Mouse (Mus musculus) hindbrain, embryonic 16.5 days (tissue): ENCODE measurements around the gene Nrxn3. TPM values are rescaled to one million over a fixed set of nuclear protein-coding genes. Genes with fewer than 3 reads are reported as not detected.

ENCODE experiments used
- ATAC-seq: fragments of 200-750 bp; cut with Nextera tagmentation; 2 replicates; pipeline ENCODE4 v1.8.0; 2017; ENCODE audit warnings: moderate TSS enrichment, moderate library complexity
- H3K27ac ChIP-seq: fragments of 300-500 bp; sonication (generic); 2 replicates; pipeline ENCODE4 v1.5.1; 2014; ENCODE audit warnings: low read depth, mild to moderate bottlenecking, control low read depth, low read length, moderate library complexity
- H3K27me3 ChIP-seq: fragments of 300-500 bp; sonication (generic); replicated peaks from 2 replicates; pipeline ENCODE4 v1.6.1; 2014; ENCODE audit warnings: low read length; ENCODE audit not compliant: control insufficient read depth, insufficient read depth
- H3K36me3 ChIP-seq: fragments of 300-500 bp; sonication (generic); 2 replicates; pipeline ENCODE4 v1.6.1; 2014; ENCODE audit warnings: mild to moderate bottlenecking, low read length, moderate library complexity, mixed read lengths; ENCODE audit not compliant: control insufficient read depth, insufficient read depth
- H3K4me1 ChIP-seq: fragments of 300-500 bp; sonication (generic); 2 replicates; pipeline ENCODE4 v1.6.1; 2014; ENCODE audit warnings: low read depth, low read length; ENCODE audit not compliant: control insufficient read depth, insufficient read depth
- H3K4me2 ChIP-seq: fragments of 300-500 bp; sonication (generic); 2 replicates; pipeline ENCODE4 v1.6.1; 2014; ENCODE audit warnings: mild to moderate bottlenecking, low read length, control low read depth, moderate library complexity
- H3K4me3 ChIP-seq: fragments of 300-500 bp; sonication (generic); 2 replicates; pipeline ENCODE4 v1.5.1; 2014; ENCODE audit warnings: mild to moderate bottlenecking, low read length, control low read depth, moderate library complexity
- H3K9ac ChIP-seq: fragments of 300-500 bp; sonication (generic); 2 replicates; pipeline ENCODE4 v1.6.1; 2014; ENCODE audit warnings: low read depth, mild to moderate bottlenecking, control low read depth, low read length, moderate library complexity
- H3K9me3 ChIP-seq: fragments of 300-500 bp; sonication (generic); 2 replicates; pipeline ENCODE4 v1.6.1; 2014; ENCODE audit warnings: mild to moderate bottlenecking, low read length, moderate library complexity; ENCODE audit not compliant: control insufficient read depth
- WGBS: fragments of 180-500 bp; shearing (Covaris S2); extraction: QIAGEN DNeasy Blood & Tissue Kit; methylation state at CpG from one replicate; pipeline ENCODE4 v1.1.7; 2014; 5-methylcytosine and 5-hydroxymethylcytosine counted together
- polyA plus RNA-seq: library from polyadenylated mRNA; unstranded; fragments of >200 nt; fragmentation: Nextera tagmentation; extraction: Ambion mirVana; gene quantifications from 2 replicates; pipeline ENCODE4 v1.2.1, GENCODE M21; 2015

Gene Nrxn3
- polyA plus RNA-seq, 1 experiment from 2014 or later: 99.6 TPM

DNA sequence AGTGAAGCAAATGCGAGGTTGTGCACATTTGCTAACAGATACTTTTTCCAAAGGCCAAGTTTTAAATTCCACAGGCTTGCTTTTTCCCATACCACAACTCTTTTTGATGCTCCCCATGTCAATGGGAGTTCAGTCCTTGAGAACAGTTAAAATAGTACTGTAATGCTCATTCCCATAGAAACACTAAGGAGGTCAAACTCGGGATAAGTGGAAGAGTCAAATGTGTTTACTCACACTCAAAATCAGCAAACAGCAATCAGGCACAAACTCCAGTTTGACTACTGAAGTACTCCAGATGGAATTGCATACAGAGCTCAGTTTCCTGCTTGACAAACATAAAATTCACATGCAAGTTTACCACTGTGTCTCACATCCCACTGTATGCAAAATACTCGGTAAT lies 1458.9 kb downstream of the Nrxn3 start:
- Histone ChIP-seq H3K27ac (no peak overlapping the region), H3K9ac (no peak overlapping the region), H3K36me3 (no peaks in the 10 kb centered on the region), H3K4me2 (no peak overlapping the region), H3K4me1 (no peaks in the 10 kb centered on the region), H3K4me3 (no peak overlapping the region), H3K27me3 (no peaks in the 10 kb centered on the region), H3K9me3 (no peaks in the 10 kb centered on the region)
- 92% methylated on average over 3 of the region's 3 CpGs for WGBS
- ATAC-seq: no peak

DNA sequence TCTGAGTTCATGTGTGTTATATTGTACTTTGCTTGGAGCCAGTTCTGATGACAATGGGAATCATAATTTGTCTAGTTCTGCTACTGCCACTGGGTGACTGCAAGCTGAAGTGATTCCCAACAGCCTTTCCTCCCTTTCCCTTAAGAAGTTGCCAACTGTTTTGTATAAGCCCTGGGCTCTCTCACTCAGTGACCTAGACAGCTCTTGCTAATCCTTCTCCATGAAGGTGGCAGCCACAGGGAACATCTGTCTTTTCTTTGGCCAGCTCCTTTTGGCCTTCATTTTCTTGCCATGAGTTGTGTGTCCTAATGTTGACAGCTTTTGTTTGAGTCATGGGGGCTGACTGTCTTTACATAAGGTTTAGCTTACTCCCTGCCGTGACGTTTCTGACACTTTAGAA lies 1460.3 kb downstream of the Nrxn3 start:
- H3K9ac ChIP-seq: no peak overlapping the region
- no peaks in the 10 kb centered on the region for H3K4me1 ChIP-seq
- ATAC-seq: no peak
- no peaks in the 10 kb centered on the region for H3K36me3 ChIP-seq
- H3K27me3 ChIP-seq: no peaks in the 10 kb centered on the region
- WGBS: 71% methylated on average over 2 of the region's 2 CpGs
- no peak overlapping the region for H3K4me3 ChIP-seq
- H3K27ac ChIP-seq: no peak overlapping the region
- H3K9me3 ChIP-seq: no peaks in the 10 kb centered on the region
- H3K4me2 ChIP-seq: no peak overlapping the region

DNA sequence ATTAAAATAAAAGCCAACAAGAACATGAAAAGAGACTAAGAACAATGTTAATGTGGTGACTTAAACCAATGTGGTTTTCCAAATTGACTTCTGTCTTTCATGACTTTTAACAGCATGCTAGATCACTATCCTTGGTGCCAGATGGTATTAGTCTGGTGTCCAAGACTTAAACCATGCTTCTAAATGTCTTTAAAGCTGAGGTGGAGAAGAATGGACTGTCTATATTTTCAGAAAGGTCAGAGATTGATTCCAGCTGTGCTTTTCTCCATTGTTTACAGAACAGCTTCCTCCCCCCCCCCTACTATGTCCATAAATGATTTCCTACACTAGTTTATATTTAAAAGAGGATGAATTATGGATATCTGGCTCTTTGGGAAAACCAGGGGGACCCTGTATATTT lies 1473.5 kb downstream of the Nrxn3 start:
- no peaks in the 10 kb centered on the region for H3K9me3 ChIP-seq
- no peak overlapping the region for H3K4me2 ChIP-seq
- no peaks in the 10 kb centered on the region for H3K36me3 ChIP-seq
- no peak for ATAC-seq
- H3K4me3 ChIP-seq: no peak overlapping the region
- no peak overlapping the region for H3K9ac ChIP-seq
- no peaks in the 10 kb centered on the region for H3K27me3 ChIP-seq
- no peaks in the 10 kb centered on the region for H3K4me1 ChIP-seq
- H3K27ac ChIP-seq: no peak overlapping the region

DNA sequence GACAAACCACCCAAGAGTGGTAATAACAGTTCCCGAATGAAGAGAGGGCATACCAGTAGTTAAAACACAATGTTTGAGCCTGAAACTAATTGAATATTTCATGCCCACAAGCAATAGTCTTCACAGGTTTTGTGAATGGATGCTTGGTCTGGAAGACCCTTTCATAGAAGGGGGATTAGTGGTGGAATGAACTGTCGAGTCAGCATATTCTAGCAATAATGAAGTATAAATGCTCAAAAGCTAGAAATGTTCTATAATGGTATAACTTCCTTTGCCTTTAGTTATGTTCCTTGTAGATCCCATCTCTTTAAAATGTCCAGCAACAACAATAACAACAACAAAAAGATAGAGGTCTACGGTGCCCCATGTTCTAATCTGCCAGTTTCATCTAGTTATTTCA lies 1475.3 kb downstream of the Nrxn3 start:
- Histone ChIP-seq H3K4me1 (no peaks in the 10 kb centered on the region), H3K27ac (no peak overlapping the region), H3K4me2 (no peak overlapping the region), H3K36me3 (no peaks in the 10 kb centered on the region), H3K9ac (no peak overlapping the region), H3K27me3 (no peaks in the 10 kb centered on the region), H3K4me3 (no peak overlapping the region), H3K9me3 (no peaks in the 10 kb centered on the region)
- 81% methylated on average over 3 of the region's 3 CpGs for WGBS
- no peak for ATAC-seq

DNA sequence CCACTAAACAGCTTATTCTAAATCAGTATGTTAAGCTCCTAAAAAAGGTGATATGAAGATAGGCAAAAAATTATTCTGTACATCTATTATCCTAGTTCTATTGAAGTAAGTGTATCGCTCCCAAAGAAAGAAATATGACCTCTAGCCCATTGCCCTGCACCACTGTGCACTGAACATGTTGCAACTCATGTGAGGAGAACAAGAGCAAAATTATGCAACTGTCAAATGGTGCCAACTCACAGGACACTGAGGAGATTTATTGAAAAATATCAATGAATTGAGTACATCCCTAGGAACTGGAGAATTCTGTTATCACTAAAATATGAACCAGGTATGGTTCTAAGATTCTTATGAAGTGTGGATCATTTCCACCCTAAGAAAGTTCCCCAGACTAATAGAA lies 1479.8 kb downstream of the Nrxn3 start:
- Histone ChIP-seq H3K4me1 (no peaks in the 10 kb centered on the region), H3K27me3 (no peaks in the 10 kb centered on the region), H3K4me3 (no peak overlapping the region), H3K4me2 (no peak overlapping the region), H3K27ac (no peak overlapping the region), H3K36me3 (no peaks in the 10 kb centered on the region), H3K9me3 (no peaks in the 10 kb centered on the region), H3K9ac (no peak overlapping the region)
- WGBS: 89% methylated on average over 1 of the region's 1 CpGs
- ATAC-seq: no peak

DNA sequence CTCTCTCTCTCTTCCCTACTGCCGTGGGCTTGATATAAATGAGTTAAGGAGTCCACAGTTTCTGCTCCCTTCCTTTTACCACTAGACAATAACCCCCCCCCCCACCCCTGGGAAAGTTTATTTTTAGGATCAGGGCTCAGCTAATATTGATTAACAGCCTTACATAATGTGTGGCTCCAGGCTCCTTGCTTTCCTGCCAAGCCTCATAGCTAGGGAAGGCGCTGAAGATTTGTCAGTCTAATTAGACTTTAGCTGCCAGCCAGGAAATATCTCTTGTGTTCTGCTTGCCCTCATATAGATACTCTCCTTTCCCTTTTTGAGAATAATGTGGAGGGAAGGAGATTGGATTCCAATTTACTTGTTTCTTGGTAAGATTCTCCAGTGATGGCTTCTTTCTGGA lies 1488.7 kb downstream of the Nrxn3 start:
- Histone ChIP-seq H3K4me2 (no peak overlapping the region), H3K4me3 (no peak overlapping the region), H3K27ac (no peak overlapping the region), H3K9ac (no peak overlapping the region), H3K9me3 (no peaks in the 10 kb centered on the region), H3K4me1 (no peaks in the 10 kb centered on the region), H3K36me3 (no peaks in the 10 kb centered on the region), H3K27me3 (no peaks in the 10 kb centered on the region)
- no peak for ATAC-seq
- WGBS: 55% methylated on average over 2 of the region's 2 CpGs

DNA sequence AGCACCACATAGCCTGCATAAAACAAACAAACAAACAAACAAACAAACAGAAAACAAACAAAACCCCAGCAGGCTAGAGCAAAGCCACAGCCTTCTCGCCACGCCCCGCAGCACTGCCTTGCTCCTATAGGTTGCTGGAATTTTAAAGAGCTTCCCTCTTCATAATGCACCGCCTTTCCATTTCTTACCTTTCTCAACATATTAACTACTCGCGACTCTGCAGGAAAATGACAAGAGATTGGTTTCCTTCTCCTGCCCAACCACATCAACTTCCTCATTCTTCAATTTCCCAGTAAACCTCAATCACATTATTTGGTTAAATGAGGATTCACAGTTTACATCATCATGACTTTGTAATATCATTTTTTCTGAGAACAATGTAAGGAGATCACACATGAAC lies 1494.4 kb downstream of the Nrxn3 start:
- H3K27me3 ChIP-seq: no peaks in the 10 kb centered on the region
- no peak overlapping the region for H3K4me3 ChIP-seq
- no peak overlapping the region for H3K4me2 ChIP-seq
- no peaks in the 10 kb centered on the region for H3K36me3 ChIP-seq
- no peak for ATAC-seq
- 90% methylated on average over 6 of the region's 6 CpGs for WGBS
- H3K4me1 ChIP-seq: no peaks in the 10 kb centered on the region
- H3K27ac ChIP-seq: no peak overlapping the region
- H3K9me3 ChIP-seq: no peaks in the 10 kb centered on the region
- H3K9ac ChIP-seq: no peak overlapping the region

DNA sequence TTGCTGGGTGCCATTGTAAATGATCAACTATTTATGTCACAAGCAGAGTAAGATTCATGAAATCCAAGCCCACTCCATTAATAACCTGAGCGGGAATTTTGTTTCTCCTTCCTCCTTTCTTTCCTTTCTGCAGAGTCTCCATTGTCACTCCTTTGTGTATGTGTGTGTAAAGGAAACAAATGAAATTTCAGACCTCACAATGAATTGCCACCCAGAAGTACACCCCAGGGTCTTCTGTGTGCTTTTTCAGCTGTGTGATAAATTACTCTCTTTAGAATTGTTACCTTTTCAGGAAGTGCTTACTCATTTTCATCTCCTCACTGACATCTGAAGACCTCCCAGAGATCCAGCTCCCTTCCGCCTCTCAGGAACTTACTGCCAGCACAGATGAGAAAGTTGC lies 1506.4 kb downstream of the Nrxn3 start:
- no peak overlapping the region for H3K4me3 ChIP-seq
- H3K27ac ChIP-seq: no peak overlapping the region
- no peaks in the 10 kb centered on the region for H3K4me1 ChIP-seq
- no peak for ATAC-seq
- 28% methylated on average over 2 of the region's 2 CpGs for WGBS
- H3K4me2 ChIP-seq: no peak overlapping the region
- H3K9ac ChIP-seq: no peak overlapping the region
- no peaks in the 10 kb centered on the region for H3K27me3 ChIP-seq
- H3K9me3 ChIP-seq: no peaks in the 10 kb centered on the region
- peaks cover 3% of the 10 kb centered on the region; the same call in 1 of the 2 replicates for H3K36me3 ChIP-seq

DNA sequence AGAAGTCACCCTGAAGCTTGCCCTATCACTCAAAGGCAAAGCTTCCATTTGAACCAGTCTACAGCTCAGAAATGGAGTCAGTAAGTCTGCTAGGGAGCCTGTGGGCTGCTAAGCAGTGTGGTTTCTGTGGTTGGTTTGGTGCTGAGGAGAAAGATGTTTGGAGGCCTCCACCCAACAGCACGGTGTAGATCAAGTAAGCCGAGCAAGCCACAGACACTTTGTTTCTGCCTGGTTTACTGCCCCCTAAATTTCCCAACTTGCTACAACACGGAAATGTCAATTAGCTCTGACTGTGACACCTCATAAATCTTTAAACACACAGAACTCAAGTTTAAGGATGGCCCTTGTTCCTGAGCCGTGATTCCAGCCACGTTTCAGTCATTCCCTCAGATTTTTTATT lies 1513.4 kb downstream of the Nrxn3 start:
- no peak overlapping the region for H3K4me3 ChIP-seq
- no peaks in the 10 kb centered on the region for H3K36me3 ChIP-seq
- no peaks in the 10 kb centered on the region for H3K9me3 ChIP-seq
- no peak overlapping the region for H3K4me2 ChIP-seq
- WGBS: 83% methylated on average over 5 of the region's 5 CpGs
- H3K4me1 ChIP-seq: no peaks in the 10 kb centered on the region
- no peaks in the 10 kb centered on the region for H3K27me3 ChIP-seq
- no peak overlapping the region for H3K27ac ChIP-seq
- no peak for ATAC-seq
- H3K9ac ChIP-seq: no peak overlapping the region

DNA sequence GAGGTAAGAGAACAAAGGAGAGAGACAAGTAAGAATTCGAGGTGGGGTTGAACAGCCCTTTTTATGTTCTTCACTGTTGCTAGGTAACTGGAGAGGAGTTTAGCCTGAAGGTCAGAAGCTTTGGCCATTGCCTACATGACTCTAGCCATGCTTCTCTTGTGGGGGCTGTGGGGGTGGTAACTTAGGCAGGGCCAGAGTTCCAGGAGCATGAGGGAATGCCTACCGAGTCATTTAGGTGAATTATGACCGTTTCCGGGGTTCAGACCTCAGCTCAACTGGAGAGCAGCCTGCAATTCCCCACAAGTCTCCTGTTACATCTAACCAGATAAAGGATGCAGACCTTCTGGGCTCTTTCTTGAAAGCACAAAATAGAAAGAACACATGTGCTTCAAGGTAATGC lies 1537.6 kb downstream of the Nrxn3 start:
- 64% methylated on average over 4 of the region's 4 CpGs for WGBS
- Histone ChIP-seq H3K4me2 (no peak overlapping the region), H3K36me3 (no peaks in the 10 kb centered on the region), H3K27me3 (no peaks in the 10 kb centered on the region), H3K4me3 (no peak overlapping the region), H3K27ac (no peak overlapping the region), H3K9ac (no peak overlapping the region), H3K9me3 (no peaks in the 10 kb centered on the region), H3K4me1 (no peaks in the 10 kb centered on the region; the same call in 1 of the 2 replicates)
- ATAC-seq: no peak
